Mouse (Mus musculus) macrophage (primary cell): ENCODE measurements around the gene Msi2. TPM values are rescaled to one million over a fixed set of nuclear protein-coding genes. Genes with fewer than 3 reads are reported as not detected.

ENCODE experiments used
- H3K27ac ChIP-seq: fragments of 350-480 bp; formaldehyde crosslinking; 2 replicates; pipeline ENCODE4 v1.9.0; 2021
- H3K36me3 ChIP-seq: fragments of 350-480 bp; formaldehyde crosslinking; 2 replicates; pipeline ENCODE4 v1.9.0; 2021; ENCODE audit errors: inconsistent target
- H3K4me3 ChIP-seq: fragments of 350-480 bp; formaldehyde crosslinking; 2 replicates; pipeline ENCODE4 v1.9.0; 2021; ENCODE audit errors: inconsistent target
- H3K79me2 ChIP-seq: fragments of 350-480 bp; formaldehyde crosslinking; 2 replicates; pipeline ENCODE4 v1.9.0; 2021; ENCODE audit errors: inconsistent target
- WGBS: methylation state at CpG from one replicate; pipeline ENCODE4 v1.1.7; 2026; ENCODE audit warnings: inconsistent platforms; ENCODE audit not compliant: missing documents; 5-methylcytosine and 5-hydroxymethylcytosine counted together
- polyA plus RNA-seq: library from polyadenylated mRNA; stranded (reverse); fragments of 250-400 nt; gene quantifications from 3 replicates; pipeline ENCODE4 v1.2.4, GENCODE M21; 2018; ENCODE audit warnings: inconsistent platforms

Gene Msi2
- polyA plus RNA-seq, 1 experiment from 2014 or later, result 5.2 TPM

GRCm38 (mm10) chr11:88559365-88559970, 158.8 kb downstream of the Msi2 start:
- WGBS, result 53% methylated on average over 10 of the region's 10 CpGs
- Histone ChIP-seq H3K27ac (no peak overlapping the region), H3K36me3 (no peaks in the 10 kb centered on the region), H3K4me3 (no peak overlapping the region), H3K79me2 (no peaks in the 10 kb centered on the region)

- no peak overlapping the region for H3K27ac ChIP-seq
- WGBS, result 94% methylated on average over 4 of the region's 4 CpGs
These were observed 159.6 kb downstream of the Msi2 start for GRCm38 (mm10) chr11:88558731-88559130.

GRCm38 (mm10) chr11:88557828-88558580, 160.3 kb downstream of the Msi2 start:
- WGBS, result 83% methylated on average over 6 of the region's 6 CpGs
- no peak overlapping the region for H3K27ac ChIP-seq

More at GRCm38 (mm10) chr11:88558731-88559130, 159.6 kb downstream of the Msi2 start:
- Histone ChIP-seq H3K79me2 (no peaks in the 10 kb centered on the region), H3K36me3 (no peaks in the 10 kb centered on the region), H3K4me3 (no peak overlapping the region)

DNA sequence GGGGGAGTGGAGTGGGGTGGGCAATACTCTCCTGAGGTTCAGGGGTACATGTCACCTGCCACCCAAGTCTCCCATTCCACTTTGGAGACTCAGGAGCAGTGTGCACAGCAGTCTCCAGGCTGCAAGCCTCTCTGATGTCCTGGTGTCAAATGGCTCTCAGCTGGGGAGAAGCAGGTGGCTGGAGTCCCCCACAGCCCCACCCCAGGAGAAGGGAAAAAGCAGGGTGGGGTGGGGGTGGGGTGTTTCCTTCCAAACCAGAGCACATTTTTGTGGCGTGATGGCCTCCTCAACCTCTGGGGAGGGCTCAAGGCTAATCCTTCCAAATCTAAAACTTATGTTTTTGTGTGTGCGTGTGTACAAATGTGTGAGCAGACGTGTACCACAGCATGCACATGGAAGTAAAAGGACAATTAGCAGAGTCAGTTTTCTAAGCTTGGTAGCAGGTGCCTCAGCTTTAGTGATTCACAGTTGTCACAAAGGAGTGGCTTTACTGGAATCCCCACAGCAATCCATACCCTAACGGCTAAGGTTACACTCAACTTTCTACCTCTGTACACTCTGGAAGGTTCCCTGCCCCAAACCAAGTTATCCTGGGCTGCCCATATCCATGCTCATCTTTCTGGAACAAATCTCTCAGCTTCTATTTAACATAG, 161.1 kb downstream of the Msi2 start:
- Histone ChIP-seq H3K4me3 (no peak overlapping the region), H3K27ac (no peak overlapping the region), H3K79me2 (no peaks in the 10 kb centered on the region), H3K36me3 (no peaks in the 10 kb centered on the region)
- 81% methylated on average over 4 of the region's 4 CpGs for WGBS

More at GRCm38 (mm10) chr11:88557828-88558580, 160.3 kb downstream of the Msi2 start:
- no peak overlapping the region for H3K4me3 ChIP-seq
- H3K36me3 ChIP-seq, result no peaks in the 10 kb centered on the region
- H3K79me2 ChIP-seq, result no peaks in the 10 kb centered on the region

- Histone ChIP-seq H3K79me2 (no peaks in the 10 kb centered on the region), H3K4me3 (no peak overlapping the region), H3K36me3 (no peaks in the 10 kb centered on the region), H3K27ac (no peak overlapping the region)
- WGBS, result 57% methylated on average over 6 of the region's 6 CpGs
These were observed 162.3 kb downstream of the Msi2 start for GRCm38 (mm10) chr11:88555902-88556549.

DNA sequence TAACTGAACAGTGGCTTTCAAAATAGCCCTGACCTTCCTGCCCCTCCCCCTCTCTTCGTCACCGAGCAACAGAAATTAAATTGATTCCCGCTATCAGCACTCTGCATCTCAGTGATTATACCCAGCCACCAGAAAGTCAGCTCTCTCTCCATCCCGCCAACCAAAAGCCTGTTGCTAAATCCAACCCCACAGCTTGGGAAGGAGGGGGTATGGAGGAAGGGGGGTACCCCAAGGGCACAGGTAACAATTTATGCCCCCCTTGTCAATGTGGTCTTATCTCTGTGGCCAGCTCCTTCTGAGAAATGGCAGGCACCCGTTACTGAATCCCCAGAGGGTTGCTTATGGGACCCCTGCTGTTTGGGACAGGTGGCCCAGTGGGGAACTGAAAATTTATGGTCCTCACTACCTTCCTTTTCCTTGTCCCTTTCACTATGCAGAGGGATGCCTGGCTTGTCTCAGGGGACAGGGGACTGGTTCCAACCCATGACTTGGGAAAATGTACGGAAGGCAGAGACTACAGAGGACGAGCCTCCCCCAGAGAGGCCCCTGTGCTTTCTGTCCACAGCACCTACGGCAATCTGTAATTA, 163.0 kb downstream of the Msi2 start:
- WGBS, result 59% methylated on average over 8 of the region's 8 CpGs
- H3K36me3 ChIP-seq, result no peaks in the 10 kb centered on the region
- H3K4me3 ChIP-seq, result no peak overlapping the region
- no peaks in the 10 kb centered on the region for H3K79me2 ChIP-seq
- H3K27ac ChIP-seq, result no peak overlapping the region

DNA sequence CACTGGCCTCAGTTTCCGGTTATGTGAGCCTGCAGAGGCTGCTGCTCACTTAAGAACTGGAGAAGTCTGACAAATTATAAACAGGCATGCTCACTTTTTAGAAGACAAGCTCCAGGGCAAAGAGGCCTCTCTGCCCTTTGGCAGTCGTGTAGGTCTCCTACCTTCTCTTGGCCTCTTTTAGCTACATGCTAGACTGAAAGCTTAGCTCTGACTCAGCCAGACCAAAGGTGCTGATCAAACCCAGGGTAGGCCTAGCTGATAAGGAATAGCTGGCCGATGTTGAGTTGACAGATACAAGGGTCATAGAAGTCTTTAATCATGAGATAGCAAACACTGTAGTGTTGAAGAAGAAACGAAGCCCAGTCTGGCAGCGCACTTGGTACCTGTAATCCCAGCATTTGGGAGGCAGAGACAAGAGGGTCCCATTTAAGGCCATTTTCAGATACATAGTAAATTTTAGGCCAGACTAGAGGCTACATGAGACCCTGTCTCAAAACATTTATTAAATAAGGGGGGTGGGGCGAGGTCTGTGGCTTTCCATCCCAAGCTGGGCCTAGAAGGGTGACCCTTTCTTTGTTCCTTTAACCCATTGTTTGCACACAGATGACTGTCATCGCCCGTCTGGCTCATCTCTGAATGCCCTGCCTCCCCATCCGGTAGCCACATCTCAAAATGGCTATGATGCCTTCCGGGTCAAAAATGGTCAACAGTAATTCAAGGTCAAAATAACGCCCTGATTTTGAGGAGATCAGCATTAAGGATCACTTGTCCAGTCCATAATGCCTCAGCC, 164.6 kb downstream of the Msi2 start:
- H3K4me3 ChIP-seq, result no peak overlapping the region
- no peaks in the 10 kb centered on the region for H3K36me3 ChIP-seq
- H3K27ac ChIP-seq, result no peak overlapping the region
- no peaks in the 10 kb centered on the region for H3K79me2 ChIP-seq
- WGBS, result 83% methylated on average over 11 of the region's 11 CpGs

GRCm38 (mm10) chr11:88552987-88553386, 165.3 kb downstream of the Msi2 start:
- WGBS, result 90% methylated on average over 8 of the region's 8 CpGs
- H3K27ac ChIP-seq, result no peak overlapping the region

GRCm38 (mm10) chr11:88552385-88552784, 165.9 kb downstream of the Msi2 start:
- Histone ChIP-seq H3K36me3 (no peaks in the 10 kb centered on the region), H3K4me3 (no peak overlapping the region), H3K27ac (no peak overlapping the region), H3K79me2 (no peaks in the 10 kb centered on the region)
- 88% methylated on average over 6 of the region's 6 CpGs for WGBS

More at GRCm38 (mm10) chr11:88552987-88553386, 165.3 kb downstream of the Msi2 start:
- Histone ChIP-seq H3K79me2 (no peaks in the 10 kb centered on the region), H3K36me3 (no peaks in the 10 kb centered on the region), H3K4me3 (no peak overlapping the region)

GRCm38 (mm10) chr11:88551034-88551433, 167.3 kb downstream of the Msi2 start:
- WGBS, result 0% methylated on average over 3 of the region's 3 CpGs
- no peak overlapping the region for H3K4me3 ChIP-seq

DNA sequence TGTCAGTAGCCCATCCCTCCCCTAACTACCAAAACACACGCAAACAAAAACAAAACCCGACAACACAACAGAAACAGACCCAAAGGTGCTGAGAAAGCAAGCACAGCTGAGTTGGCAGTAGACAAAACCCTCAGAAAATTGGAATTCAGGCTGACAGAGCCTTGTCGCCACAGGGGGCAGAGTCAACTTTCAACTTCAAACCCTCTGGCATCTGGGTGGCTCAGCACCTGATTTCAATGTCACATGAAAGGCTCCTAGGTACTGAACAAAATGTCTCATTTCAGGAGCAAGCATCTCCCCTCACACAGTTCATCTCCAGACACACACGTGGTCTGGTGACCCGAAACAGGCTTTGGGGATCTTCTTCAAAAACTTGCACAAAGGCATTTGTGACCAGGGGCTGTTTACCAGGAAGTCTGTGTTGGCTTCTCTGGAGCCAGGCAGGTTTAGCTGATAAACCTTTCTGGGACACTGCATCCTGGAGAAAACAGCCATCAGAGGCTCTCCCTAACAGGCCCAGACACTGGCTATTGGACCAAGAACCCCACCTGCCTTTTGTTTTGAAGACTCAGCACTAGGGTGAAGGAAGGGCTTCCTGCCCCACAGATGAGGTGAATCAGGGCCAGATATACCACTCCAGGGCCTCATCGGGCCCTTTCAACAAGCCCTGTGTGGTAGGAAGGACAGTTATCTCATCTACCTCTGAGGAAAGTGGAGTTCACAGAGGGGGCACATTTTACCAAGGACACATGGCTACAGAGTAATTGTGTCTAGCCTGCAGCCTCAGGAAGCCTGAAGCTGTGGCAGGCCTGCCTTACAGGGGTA, 168.0 kb downstream of the Msi2 start:
- Histone ChIP-seq H3K4me3 (no peak overlapping the region), H3K36me3 (no peaks in the 10 kb centered on the region), H3K27ac (peak overlapping the region; percentile 40), H3K79me2 (no peaks in the 10 kb centered on the region)
- 91% methylated on average over 6 of the region's 6 CpGs for WGBS

More at GRCm38 (mm10) chr11:88551034-88551433, 167.3 kb downstream of the Msi2 start:
- Histone ChIP-seq H3K27ac (peak overlapping the region; percentile 40), H3K36me3 (no peaks in the 10 kb centered on the region), H3K79me2 (no peaks in the 10 kb centered on the region)

DNA sequence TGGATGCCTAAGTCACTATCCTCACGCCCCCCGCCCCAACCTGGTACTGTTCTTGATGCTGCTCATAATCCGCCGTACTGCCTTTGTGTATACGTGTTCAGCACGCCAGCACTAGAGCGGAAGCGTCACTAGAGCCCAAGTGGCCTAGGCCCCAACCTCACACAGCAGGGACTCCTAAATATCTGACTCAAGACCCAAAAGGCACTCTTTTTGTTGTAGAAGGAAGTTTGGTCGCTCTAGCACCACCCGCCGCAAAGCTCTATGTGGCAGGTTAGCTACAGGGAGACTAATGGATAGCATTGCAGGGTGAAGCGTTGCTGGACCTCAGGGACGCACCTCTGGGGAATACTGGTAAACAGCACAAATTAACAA, 168.8 kb downstream of the Msi2 start:
- Histone ChIP-seq H3K36me3 (no peaks in the 10 kb centered on the region), H3K4me3 (no peak overlapping the region), H3K27ac (no peak overlapping the region), H3K79me2 (no peaks in the 10 kb centered on the region)
- 96% methylated on average over 13 of the region's 13 CpGs for WGBS

GRCm38 (mm10) chr11:88548832-88549528, 169.3 kb downstream of the Msi2 start:
- no peak overlapping the region for H3K4me3 ChIP-seq

More at GRCm38 (mm10) chr11:88548832-88549528, 169.3 kb downstream of the Msi2 start:
- H3K79me2 ChIP-seq, result no peaks in the 10 kb centered on the region
- WGBS, result 92% methylated on average over 6 of the region's 6 CpGs
- no peaks in the 10 kb centered on the region for H3K36me3 ChIP-seq
- no peak overlapping the region for H3K27ac ChIP-seq
